Mouse (Mus musculus) left cerebral cortex, adult 2 months (tissue): ENCODE data around the gene Gigyf1. TPM values are rescaled to one million over a fixed set of nuclear protein-coding genes. Genes with fewer than 3 reads are reported as not detected.
A peak's percentile ranks its signal among the peaks of the same experiment; 100 is the strongest.

Experiments used
- DNase-seq, 2 experiments: peaks; one replicate each; pipeline ENCODE4 v3.0.0; 2021 to 2022; ENCODE audit warnings: low spot score in 2 of 2, mixed read lengths in 1 of 2; ENCODE audit errors: extremely low spot score in 1 of 2
- H3K27ac ChIP-seq: fragments of 200-600 bp; 2 replicates; pipeline ENCODE4 v1.8.1; 2022
- H3K4me3 ChIP-seq: fragments of 200-600 bp; 2 replicates; pipeline ENCODE4 v1.8.1; 2022
- CTCF ChIP-seq: fragments of 200-600 bp; IDR thresholded peaks from 2 replicates; pipeline ENCODE4 v1.8.1; 2022; ENCODE audit warnings: antibody characterized with exemption, mild to moderate bottlenecking, moderate library complexity
- intact Hi-C: fragments of 180-260 bp; cut with DNase I; formaldehyde crosslinking; loops from one replicate; pipeline ENCODE4 v1.15.1; 2025
- total RNA-seq, 2 experiments: library from RNA; stranded (reverse); gene quantifications; 2 replicates each; pipeline ENCODE4 v1.2.3; 2021

Gigyf1 gene
- total RNA-seq, 2 experiments from 2014 or later: 58.1 to 59.9 TPM

DNA sequence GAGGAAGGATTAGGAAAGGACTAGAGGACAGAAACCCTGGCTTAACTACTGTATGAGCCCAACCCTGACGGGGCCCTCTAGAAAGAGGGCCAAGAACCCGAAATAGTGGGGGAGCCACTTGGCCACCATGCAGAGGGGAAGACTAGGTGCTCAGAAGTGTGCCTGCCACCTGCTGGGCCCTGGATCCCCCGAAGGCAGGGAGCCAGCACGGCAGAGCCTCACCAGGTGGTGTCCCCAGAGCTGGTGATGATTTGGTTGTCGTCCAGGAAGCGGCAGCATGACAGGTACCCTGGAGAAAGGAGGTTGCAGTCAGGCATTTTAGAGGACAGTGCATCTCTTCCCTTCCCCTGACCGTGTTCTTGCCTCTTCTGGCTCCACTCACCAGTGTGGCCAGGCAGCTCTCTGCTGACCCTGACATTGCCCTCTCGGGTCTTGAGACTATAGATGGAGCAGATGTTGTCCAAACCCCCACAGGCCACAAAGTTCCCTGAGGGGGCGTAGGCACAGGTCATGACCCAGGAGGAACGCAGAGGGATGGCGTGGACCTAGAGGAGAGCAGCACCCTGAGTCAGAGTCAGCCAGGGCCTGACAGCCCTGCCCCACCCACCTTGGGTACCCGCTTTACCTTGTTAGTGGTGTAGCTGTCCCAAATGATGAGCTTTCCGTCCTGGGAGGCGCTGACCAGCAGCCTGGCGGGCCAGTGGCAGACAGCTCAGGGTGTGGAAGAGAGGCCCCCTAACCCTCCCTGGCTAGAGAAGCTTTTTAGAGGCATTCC is 11.1 kb downstream of the Gigyf1 start:
- intact Hi-C loops: loop anchor here (5.0 kb wide), 1 partner anchor 232 kb away; no protein-coding TSS in a partner anchor
- no peak for TF ChIP-seq CTCF
- Histone ChIP-seq H3K4me3 (peak overlapping the region; percentile 97; the same call in 1 of the 2 replicates), H3K27ac (peak overlapping the region; percentile 100; the same call in 1 of the 2 replicates)
- DNase-seq: no peak

DNA sequence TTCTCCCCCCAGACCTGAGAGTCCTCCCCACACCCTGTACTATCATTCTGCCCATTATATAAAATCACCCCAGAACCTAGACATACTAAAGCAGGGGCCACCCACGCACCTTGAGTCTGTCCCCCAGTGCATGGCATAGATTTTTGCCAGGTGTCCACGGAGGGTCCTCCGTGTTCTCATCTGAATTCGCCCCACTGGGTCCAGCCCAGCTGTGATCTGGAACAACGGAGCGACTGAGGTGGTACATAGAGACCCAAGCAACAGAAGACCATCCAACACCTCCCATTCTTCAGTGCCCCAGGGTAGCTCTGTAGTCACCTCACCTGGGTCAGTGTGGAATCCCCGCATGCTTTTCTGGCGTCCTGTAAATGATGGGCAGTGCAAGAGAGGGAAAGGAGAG is 11.7 kb downstream of the Gigyf1 start:
- DNase-seq: no peak
- peak overlapping the region; percentile 100 for H3K27ac ChIP-seq
- peak overlapping the region; percentile 97 for H3K4me3 ChIP-seq
- intact Hi-C loops: loop anchor here (5.0 kb wide), 2 partner anchors 217 to 637 kb away; partner anchors contain the start of gene Tsc22d4
- TF ChIP-seq CTCF: no peak

DNA sequence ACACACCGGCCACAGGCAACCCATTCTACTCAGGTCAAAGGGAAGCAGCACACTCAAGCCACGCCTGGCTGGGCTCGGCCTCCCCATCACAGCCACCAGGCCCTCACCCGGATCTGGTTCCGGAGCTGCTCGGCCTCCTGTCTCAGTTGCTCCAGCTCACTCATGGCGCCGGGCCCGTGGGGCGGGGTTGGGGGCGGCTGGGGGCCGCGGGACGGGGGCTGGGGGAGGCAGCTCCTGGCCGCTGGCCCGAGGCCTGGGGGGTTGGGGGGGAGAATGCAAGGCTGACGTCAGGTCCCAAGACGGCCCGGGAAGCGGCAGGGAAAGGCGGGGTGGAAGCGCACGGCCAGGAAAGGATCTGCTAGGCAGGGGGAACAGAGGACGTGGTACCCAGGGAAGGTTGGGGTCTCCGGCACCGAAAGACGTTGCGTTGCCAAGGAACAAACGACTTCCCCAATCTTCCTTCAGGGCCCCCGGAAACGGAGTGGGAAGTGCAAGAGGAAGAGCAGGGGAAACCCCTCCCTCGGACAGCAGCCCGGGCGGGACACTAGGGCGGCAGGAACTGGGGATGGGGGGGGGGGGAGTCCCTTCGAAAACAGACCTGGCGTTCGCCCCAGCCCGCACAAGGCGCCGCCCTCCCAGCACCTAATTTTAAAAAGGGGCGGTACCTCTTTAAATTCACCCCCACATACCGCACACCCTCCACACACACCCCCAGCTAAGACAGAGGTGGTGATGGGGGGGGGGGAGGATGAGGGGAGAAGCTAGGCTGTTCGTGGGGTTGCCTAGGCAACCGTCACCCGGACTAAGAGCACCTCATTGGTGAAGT is 12.5 kb downstream of the Gigyf1 start:
- intact Hi-C loops: loop anchor here (5.0 kb wide), 2 partner anchors 216 to 636 kb away; partner anchors contain the start of gene Tsc22d4
- peak; percentile 60 to 88 for DNase-seq
- peak overlapping the region; percentile 97 for H3K4me3 ChIP-seq
- H3K27ac ChIP-seq: peak overlapping the region; percentile 100
- no peak for TF ChIP-seq CTCF

DNA sequence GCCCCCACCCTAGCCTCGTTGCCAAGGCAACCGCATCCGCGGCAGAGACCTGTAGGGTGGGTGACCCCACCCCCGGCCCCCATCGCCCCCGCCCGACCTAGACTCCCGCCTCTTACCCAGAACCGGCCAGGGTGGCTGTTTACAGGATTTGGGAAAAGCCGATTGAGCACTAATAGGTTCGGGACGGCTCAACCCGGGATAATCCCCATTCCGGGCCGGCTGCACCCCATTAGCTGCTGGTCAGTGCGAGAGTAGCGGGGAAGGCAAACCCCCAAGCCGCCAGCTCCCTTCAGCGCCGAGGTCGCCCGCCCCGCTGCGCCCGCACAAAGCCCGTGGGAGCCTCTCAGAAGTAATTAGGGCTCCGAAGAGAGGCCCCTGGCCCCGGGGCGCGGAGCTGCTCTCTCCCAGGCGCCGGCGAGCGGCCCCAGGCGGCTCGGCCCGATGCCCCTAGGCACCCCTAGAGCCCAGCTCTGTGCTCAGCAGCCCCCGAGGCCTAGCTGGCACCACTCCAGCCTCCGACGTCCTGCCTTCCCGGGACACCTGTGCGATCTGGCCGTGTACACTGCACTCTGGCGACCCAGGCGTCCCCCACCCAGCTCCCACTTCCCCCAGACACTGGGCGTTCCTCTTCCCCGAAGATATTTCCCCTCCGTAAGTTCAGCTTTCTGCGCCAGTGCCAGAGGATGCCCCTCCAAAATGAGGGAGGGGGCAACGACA is 13.2 kb downstream of the Gigyf1 start:
- Histone ChIP-seq H3K4me3 (peak overlapping the region; percentile 97), H3K27ac (peak overlapping the region; percentile 100)
- peak in 1 of 2 experiments; percentile 79 for DNase-seq
- no peak for TF ChIP-seq CTCF
- intact Hi-C loops: loop anchor here (2.0 to 5.0 kb wide), 3 partner anchors 21 to 636 kb away; partner anchors contain the start of gene Tsc22d4

DNA sequence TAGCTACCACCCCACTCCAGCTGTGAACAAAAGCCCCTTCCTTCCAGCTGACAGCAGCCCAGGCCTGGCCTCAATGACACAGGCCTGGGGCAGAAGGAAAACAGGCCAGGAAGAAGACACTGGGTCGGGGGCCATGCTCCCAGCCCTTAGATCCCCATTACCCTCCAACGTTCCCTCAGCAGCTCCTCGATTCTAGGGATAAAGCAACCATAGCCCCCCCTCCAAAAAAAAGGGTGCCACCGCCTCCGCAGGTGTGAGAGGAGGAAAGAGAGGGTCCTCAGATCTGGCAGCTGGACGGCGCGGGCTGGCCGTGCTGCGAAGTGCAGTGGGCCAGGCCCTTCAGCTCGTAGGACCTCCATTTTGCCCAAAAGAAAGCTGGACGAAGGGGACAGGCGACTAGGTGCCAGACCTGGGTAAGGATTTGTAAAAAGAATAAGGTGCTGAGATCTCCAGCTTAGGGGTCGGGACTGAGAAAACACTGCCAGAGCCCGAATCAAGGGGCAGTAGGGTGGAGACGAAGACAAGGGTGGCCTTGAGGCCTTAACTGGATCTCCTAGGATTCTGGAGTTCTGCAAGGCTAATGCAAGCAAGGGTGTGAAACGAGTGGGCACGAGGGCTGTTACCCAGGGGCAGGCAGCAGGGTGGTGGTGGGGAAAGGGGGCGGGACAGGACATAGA is 13.9 kb downstream of the Gigyf1 start:
- DNase-seq: peak in 1 of 2 experiments; percentile 39
- H3K27ac ChIP-seq: peak overlapping the region; percentile 100
- intact Hi-C loops: loop anchor here (2.0 to 5.0 kb wide), 3 partner anchors 21 to 635 kb away; partner anchors contain the start of gene Tsc22d4
- TF ChIP-seq CTCF: no peak
- peak overlapping the region; percentile 97 for H3K4me3 ChIP-seq

DNA sequence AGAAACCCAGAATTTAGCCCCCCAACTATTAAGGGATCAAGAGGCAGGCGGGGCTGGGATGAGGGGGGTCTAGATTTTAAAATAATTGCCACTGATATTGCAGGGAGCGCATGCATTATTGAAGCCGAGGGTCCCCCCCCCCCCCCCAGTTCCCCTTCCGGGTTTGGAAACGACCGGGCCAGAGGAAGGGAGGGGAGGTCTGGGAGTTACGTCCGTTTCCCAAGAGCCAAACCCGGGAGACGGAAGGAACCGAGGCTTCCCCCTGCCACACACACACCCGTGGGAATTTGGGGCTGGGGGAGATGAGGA is 14.4 kb downstream of the Gigyf1 start:
- intact Hi-C loops: loop anchor here (1.0 to 5.0 kb wide), 4 partner anchors 21 to 635 kb away; partner anchors contain the start of genes Actl6b and Tsc22d4
- TF ChIP-seq CTCF: no peak

DNA sequence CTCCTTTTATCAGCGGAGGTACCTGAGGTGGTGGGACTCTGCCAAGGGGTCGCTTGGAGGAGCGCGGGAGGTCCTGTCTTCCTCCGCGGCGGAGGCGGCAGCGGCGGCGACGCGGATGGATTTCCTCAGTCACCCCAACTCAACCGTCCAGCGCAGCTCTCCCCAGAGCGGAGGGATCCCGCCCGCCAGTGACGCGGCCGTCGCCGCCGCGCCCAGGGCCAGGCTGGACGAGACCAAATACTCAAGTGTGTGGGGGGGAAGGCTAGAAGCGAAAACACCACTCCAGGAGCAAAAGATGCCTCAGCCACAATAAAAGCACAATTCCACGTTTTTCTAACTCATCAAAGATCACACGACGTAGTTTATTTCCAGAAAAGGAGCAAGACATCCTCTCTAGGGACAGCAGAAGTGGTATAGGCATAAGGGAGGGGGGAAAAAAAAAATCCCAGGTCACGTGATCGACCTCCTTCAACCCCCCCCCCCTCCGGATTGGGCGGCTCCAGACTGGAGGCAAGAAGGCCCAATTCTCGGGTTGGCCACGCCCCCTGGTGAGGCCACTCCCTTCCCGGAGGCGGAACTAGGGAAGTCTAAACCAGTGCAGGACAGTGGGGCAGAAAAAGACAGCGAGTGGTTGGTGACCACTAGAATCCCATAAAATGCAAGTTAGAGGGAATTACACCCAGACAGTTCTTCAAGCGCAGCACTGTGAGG is 14.9 kb downstream of the Gigyf1 start, which contains the start of the genes Epo and Gnb2:
TSS of gene Epo (minus strand) at position 126 of the 711 bp plus-strand sequence.
TSS of gene Gnb2 (minus strand) at position 394 of the 711 bp plus-strand sequence.
- H3K4me3 ChIP-seq: peak within 1 kb of the TSS; percentile 97

More for the DNA sequence above, 14.4 kb downstream of the Gigyf1 start:
- DNase-seq: no peak
- H3K27ac ChIP-seq: peak overlapping the region; percentile 100
- H3K4me3 ChIP-seq: peak overlapping the region; percentile 97

DNA sequence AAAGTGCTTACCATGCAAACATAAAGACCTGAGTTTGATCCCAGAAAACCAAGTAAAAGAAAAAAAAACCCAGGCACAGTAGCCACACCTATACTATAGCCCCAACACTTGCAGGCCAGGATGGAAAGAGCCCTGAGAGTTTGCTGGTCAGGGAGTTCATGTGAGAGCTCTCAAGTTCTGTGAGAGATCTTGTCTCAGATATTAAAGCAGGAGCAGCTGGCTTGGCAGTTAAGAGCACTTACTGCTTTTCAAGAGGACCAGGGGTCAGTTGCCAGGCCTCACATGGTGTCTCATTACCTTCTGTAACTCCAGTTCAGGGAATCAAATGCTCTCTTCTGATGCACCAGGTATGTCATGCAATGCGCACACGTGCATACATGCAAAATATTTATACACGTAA is 16.4 kb downstream of the Gigyf1 start:
- Histone ChIP-seq H3K4me3 (no peak overlapping the region), H3K27ac (no peak overlapping the region)
- intact Hi-C loops: loop anchor here (5.0 kb wide), 2 partner anchors 213 to 633 kb away; partner anchors contain the start of gene Tsc22d4
- no peak for TF ChIP-seq CTCF
- DNase-seq: no peak

More for the DNA sequence above, 14.9 kb downstream of the Gigyf1 start, which contains the start of the genes Epo and Gnb2:
- peak; percentile 96 for DNase-seq
- no peak for TF ChIP-seq CTCF
- H3K27ac ChIP-seq: peak within 1 kb of the TSS; percentile 100
- intact Hi-C loops: loop anchor here (1.0 to 5.0 kb wide), 4 partner anchors 20 to 634 kb away; partner anchors contain the start of genes Actl6b and Tsc22d4

DNA sequence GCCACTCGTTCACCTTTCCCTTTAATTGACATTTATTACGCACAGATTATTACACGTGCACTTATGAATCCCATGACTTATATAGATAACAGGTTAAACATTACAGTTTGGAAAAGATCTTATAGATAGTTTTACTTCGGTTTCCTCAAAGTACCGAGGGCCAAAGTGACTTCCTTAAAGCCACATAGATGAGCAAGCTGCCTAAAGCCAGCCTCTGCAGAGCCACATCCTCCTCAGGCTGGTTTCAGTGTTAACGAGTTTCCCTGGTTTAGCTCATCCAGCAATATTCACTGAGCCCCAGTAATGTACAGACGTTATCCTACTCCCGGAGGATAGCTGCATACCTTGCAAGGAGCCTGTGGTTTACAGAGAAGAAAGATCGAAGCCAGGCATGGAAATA is 17.0 kb downstream of the Gigyf1 start:
- intact Hi-C loops: no loop called here

DNA sequence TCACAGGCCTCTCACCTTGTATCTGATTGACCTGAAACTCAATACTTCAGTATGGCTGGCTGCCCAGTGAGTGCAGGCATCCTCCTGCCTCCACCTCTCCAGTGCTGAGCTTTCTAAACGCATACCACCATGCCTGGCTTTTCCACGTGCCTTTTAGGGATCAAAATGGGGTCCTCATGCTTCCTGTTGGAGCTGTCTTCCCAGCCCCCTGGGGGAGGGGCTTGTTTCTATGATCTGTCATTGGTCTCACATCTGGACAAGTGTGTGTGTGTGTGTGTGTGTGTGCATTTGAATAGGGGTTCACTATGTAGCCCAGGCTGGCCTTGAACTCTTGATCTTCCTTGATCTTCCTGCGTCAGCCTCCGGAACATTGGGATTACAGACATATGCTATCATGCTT is 19.1 kb downstream of the Gigyf1 start:
- DNase-seq: no peak
- intact Hi-C loops: no loop called here
- no peak for TF ChIP-seq CTCF
- Histone ChIP-seq H3K4me3 (no peak overlapping the region), H3K27ac (no peak overlapping the region)

More for the DNA sequence above, 17.0 kb downstream of the Gigyf1 start:
- DNase-seq: no peak
- Histone ChIP-seq H3K4me3 (no peak overlapping the region), H3K27ac (no peak overlapping the region)
- no peak for TF ChIP-seq CTCF
